Mouse (Mus musculus): Measurements from ENCODE around the gene Mlana. TPM values are rescaled to one million over a fixed set of nuclear protein-coding genes. Genes with fewer than 3 reads are reported as not detected.

Gene Mlana
- polyA plus RNA-seq (2015; fragmentation: Nextera tagmentation; extraction: Ambion mirVana) = not detected in 2 replicates

DNA sequence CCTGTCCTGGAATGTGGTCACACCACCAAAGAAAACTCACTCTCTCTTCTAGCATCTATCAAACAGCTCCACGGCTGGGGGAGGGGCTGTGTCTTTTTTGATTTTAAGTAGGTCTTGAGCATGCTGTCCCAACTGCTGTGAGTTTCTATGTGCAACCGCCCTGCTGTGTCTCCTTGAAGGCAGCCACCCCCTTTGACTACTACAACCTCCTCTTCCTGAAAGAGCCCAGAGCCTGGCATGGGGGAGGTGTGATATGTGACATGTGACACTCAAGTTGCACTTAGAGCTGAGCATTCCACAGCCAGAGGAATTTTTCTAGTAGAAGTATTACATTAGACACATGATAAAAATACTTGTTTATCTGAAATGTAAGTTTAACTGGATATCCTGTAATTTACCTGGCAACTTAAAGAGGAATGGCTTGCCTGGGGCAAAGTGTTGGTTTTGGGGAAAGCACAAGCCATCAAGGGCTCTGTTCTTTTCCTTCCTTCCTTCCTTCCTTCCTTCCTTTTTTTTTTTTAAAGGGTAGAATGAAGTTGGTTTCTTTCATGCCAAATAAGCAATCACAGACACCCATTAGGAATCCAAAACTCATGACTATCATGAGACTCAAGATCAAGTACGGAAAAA, at the start of gene Mlana:
TSS of gene Mlana (plus strand) at position 580 of the 630 bp plus-strand sequence.
- Histone ChIP-seq H3K27ac (no peak within 1 kb of the TSS), H3K36me3 (no peaks in the 10 kb centered on the region), H3K9ac (no peak within 1 kb of the TSS), H3K9me3 (replicated peaks) (peaks cover 3% of the 10 kb centered on the region; the same call in 1 of the 2 replicates), H3K27me3 (no peaks in the 10 kb centered on the region), H3K4me2 (no peak within 1 kb of the TSS), H3K4me1 (peaks cover 3% of the 10 kb centered on the region; the same call in 1 of the 2 replicates), H3K4me3 (replicated peaks) (no peak within 1 kb of the TSS)
- ATAC-seq (replicated peaks; ENCODE audit: low FRiP score) = no peak
- 53% methylated on average over 3 of the region's 3 CpGs for WGBS

- Histone ChIP-seq H3K9ac (no peak overlapping the region), H3K27me3 (no peaks in the 10 kb centered on the region), H3K9me3 (replicated peaks) (no peaks in the 10 kb centered on the region), H3K27ac (peak overlapping the region; percentile 93; the same call in 1 of the 2 replicates), H3K4me3 (replicated peaks) (peak overlapping the region; percentile 94), H3K4me2 (peak overlapping the region; percentile 72), H3K36me3 (peaks cover 10% of the 10 kb centered on the region), H3K4me1 (peaks cover 3% of the 10 kb centered on the region; the same call in 1 of the 2 replicates)
- 30% methylated on average over 4 of the region's 4 CpGs for WGBS
- no peak; the same call in 1 of the 2 replicates for ATAC-seq (replicated peaks; ENCODE audit: low FRiP score)
Measured at GRCm38 (mm10) chr19:29648550-29648914, 49.1 kb upstream of the Mlana start.

- Histone ChIP-seq H3K4me2 (no peak overlapping the region), H3K9me3 (replicated peaks) (no peaks in the 10 kb centered on the region), H3K4me3 (replicated peaks) (no peak overlapping the region), H3K27ac (no peak overlapping the region), H3K27me3 (no peaks in the 10 kb centered on the region), H3K9ac (no peak overlapping the region), H3K36me3 (peaks cover 9% of the 10 kb centered on the region), H3K4me1 (peaks cover 3% of the 10 kb centered on the region; the same call in 1 of the 2 replicates)
- ATAC-seq (replicated peaks; ENCODE audit: low FRiP score) = no peak
- WGBS = 84% methylated on average over 1 of the region's 1 CpGs
Measured at GRCm38 (mm10) chr19:29649683-29650082, 47.9 kb upstream of the Mlana start.

GRCm38 (mm10) chr19:29653768-29654265, 43.8 kb upstream of the Mlana start:
- Histone ChIP-seq H3K27ac (no peak overlapping the region), H3K27me3 (no peaks in the 10 kb centered on the region), H3K9me3 (replicated peaks) (no peaks in the 10 kb centered on the region), H3K9ac (no peak overlapping the region), H3K4me3 (replicated peaks) (no peak overlapping the region), H3K4me1 (peaks cover 5% of the 10 kb centered on the region; the same call in 1 of the 2 replicates), H3K4me2 (no peak overlapping the region), H3K36me3 (no peaks in the 10 kb centered on the region)
- 83% methylated on average over 9 of the region's 9 CpGs for WGBS
- no peak for ATAC-seq (replicated peaks; ENCODE audit: low FRiP score)

- H3K9me3 ChIP-seq (replicated peaks) = no peaks in the 10 kb centered on the region
- WGBS = 39% methylated on average over 6 of the region's 6 CpGs
- no peaks in the 10 kb centered on the region for H3K36me3 ChIP-seq
- H3K4me2 ChIP-seq = no peak overlapping the region
- no peaks in the 10 kb centered on the region for H3K27me3 ChIP-seq
- ATAC-seq (replicated peaks; ENCODE audit: low FRiP score) = no peak
- H3K4me1 ChIP-seq = peaks cover 5% of the 10 kb centered on the region; the same call in 1 of the 2 replicates
- no peak overlapping the region for H3K27ac ChIP-seq
- no peak overlapping the region for H3K4me3 ChIP-seq (replicated peaks)
- no peak overlapping the region for H3K9ac ChIP-seq
Measured at GRCm38 (mm10) chr19:29655148-29655547, 42.5 kb upstream of the Mlana start.

DNA sequence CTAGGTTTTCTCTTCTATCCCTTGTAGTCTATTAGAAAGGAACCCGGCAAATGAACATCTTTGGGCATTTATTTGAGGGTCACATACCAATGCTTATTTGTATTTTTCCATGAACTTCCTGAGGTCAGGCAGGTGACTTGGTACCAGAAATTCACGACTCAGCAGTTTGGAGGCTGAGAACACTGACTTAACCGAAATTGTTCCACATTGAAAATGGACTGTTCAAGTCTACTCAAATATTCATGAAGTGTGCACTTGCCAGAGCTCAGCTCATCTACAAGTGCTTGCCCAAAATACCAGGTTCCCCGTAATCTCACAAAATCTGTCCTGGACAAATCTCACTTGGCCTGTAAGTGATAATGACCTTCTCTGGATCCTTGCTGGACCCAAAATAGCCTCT, 41.6 kb upstream of the Mlana start:
- no peak overlapping the region for H3K4me2 ChIP-seq
- no peak for ATAC-seq (replicated peaks; ENCODE audit: low FRiP score)
- WGBS = 78% methylated on average over 4 of the region's 4 CpGs
- no peaks in the 10 kb centered on the region for H3K36me3 ChIP-seq
- H3K9ac ChIP-seq = no peak overlapping the region
- H3K4me1 ChIP-seq = peaks cover 5% of the 10 kb centered on the region; the same call in 1 of the 2 replicates
- H3K9me3 ChIP-seq (replicated peaks) = no peaks in the 10 kb centered on the region
- no peak overlapping the region for H3K27ac ChIP-seq
- no peak overlapping the region for H3K4me3 ChIP-seq (replicated peaks)
- no peaks in the 10 kb centered on the region for H3K27me3 ChIP-seq

DNA sequence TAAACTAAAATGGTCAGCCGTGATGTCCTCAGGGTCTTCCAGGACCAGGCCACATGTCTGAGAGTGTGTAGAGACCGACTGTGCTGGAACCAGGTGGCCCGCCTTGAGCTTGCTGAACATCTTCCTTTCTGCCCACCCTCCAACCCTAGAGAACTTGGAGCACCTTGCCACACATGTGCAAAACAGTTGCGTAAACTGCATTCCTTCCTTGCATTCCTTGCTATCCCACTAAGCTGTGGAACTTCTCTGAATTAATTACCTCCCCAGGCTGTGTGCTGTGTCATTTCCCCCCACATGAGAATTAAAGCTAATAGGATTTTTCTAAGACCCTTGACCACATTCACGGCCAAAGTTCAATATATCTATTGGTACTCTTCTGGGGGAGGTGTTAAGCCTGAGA, 41.0 kb upstream of the Mlana start:
- no peaks in the 10 kb centered on the region for H3K27me3 ChIP-seq
- H3K36me3 ChIP-seq = no peaks in the 10 kb centered on the region
- ATAC-seq (replicated peaks; ENCODE audit: low FRiP score) = no peak
- WGBS = 80% methylated on average over 5 of the region's 5 CpGs
- H3K4me2 ChIP-seq = no peak overlapping the region
- no peak overlapping the region for H3K4me3 ChIP-seq (replicated peaks)
- no peak overlapping the region for H3K9ac ChIP-seq
- H3K27ac ChIP-seq = no peak overlapping the region
- no peaks in the 10 kb centered on the region for H3K9me3 ChIP-seq (replicated peaks)
- peaks cover 5% of the 10 kb centered on the region; the same call in 1 of the 2 replicates for H3K4me1 ChIP-seq

DNA sequence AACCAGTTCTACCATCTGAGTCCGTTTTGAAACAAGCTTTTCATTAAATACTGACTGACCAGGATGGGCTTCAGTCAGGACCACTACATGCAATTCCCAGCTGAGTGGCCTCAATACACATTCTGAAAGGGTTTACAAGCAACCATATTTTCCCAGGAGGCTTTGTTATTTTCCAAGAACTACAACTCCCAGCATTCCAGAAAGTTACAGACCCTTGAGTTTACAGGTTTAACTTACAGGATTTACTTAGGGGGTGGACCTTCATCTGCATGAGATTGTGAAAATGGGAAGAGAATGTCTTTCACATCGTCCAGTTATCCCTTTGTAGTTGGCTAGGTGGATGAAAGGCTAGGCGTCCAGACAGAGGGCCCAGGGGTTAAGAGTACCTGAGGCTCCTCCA, 40.6 kb upstream of the Mlana start:
- 59% methylated on average over 3 of the region's 3 CpGs for WGBS
- ATAC-seq (replicated peaks; ENCODE audit: low FRiP score) = no peak

GRCm38 (mm10) chr19:29657558-29657957, 40.1 kb upstream of the Mlana start:
- no peak overlapping the region for H3K4me3 ChIP-seq (replicated peaks)

More for the DNA sequence above, 40.6 kb upstream of the Mlana start:
- Histone ChIP-seq H3K4me1 (peaks cover 5% of the 10 kb centered on the region; the same call in 1 of the 2 replicates), H3K4me3 (replicated peaks) (no peak overlapping the region), H3K36me3 (no peaks in the 10 kb centered on the region), H3K27ac (no peak overlapping the region), H3K9me3 (replicated peaks) (no peaks in the 10 kb centered on the region), H3K9ac (no peak overlapping the region), H3K27me3 (no peaks in the 10 kb centered on the region), H3K4me2 (no peak overlapping the region)

GRCm38 (mm10) chr19:29658836-29659235, 38.8 kb upstream of the Mlana start:
- no peak for ATAC-seq (replicated peaks; ENCODE audit: low FRiP score)
- Histone ChIP-seq H3K27ac (no peak overlapping the region), H3K4me1 (peaks cover 11% of the 10 kb centered on the region), H3K4me3 (replicated peaks) (no peak overlapping the region), H3K9me3 (replicated peaks) (no peaks in the 10 kb centered on the region), H3K9ac (no peak overlapping the region), H3K36me3 (no peaks in the 10 kb centered on the region), H3K4me2 (no peak overlapping the region), H3K27me3 (no peaks in the 10 kb centered on the region)
- WGBS = 91% methylated on average over 4 of the region's 4 CpGs

More at GRCm38 (mm10) chr19:29657558-29657957, 40.1 kb upstream of the Mlana start:
- WGBS = 94% methylated on average over 2 of the region's 2 CpGs
- Histone ChIP-seq H3K36me3 (no peaks in the 10 kb centered on the region), H3K4me2 (no peak overlapping the region), H3K4me1 (peaks cover 5% of the 10 kb centered on the region; the same call in 1 of the 2 replicates), H3K9ac (no peak overlapping the region), H3K27ac (no peak overlapping the region), H3K27me3 (no peaks in the 10 kb centered on the region), H3K9me3 (replicated peaks) (no peaks in the 10 kb centered on the region)
- ATAC-seq (replicated peaks; ENCODE audit: low FRiP score) = no peak

- H3K4me2 ChIP-seq = no peak overlapping the region
- 49% methylated on average over 6 of the region's 6 CpGs for WGBS
- ATAC-seq (replicated peaks; ENCODE audit: low FRiP score) = no peak
Measured at GRCm38 (mm10) chr19:29659705-29660104, 37.9 kb upstream of the Mlana start.

GRCm38 (mm10) chr19:29660835-29661764, 36.5 kb upstream of the Mlana start:
- no peaks in the 10 kb centered on the region for H3K27me3 ChIP-seq
- no peak overlapping the region for H3K4me2 ChIP-seq
- peaks cover 13% of the 10 kb centered on the region for H3K4me1 ChIP-seq
- no peak overlapping the region for H3K4me3 ChIP-seq (replicated peaks)
- no peak for ATAC-seq (replicated peaks; ENCODE audit: low FRiP score)
- no peaks in the 10 kb centered on the region for H3K9me3 ChIP-seq (replicated peaks)
- no peaks in the 10 kb centered on the region for H3K36me3 ChIP-seq
- 67% methylated on average over 10 of the region's 10 CpGs for WGBS
- no peak overlapping the region for H3K9ac ChIP-seq
- no peak overlapping the region for H3K27ac ChIP-seq

More at GRCm38 (mm10) chr19:29659705-29660104, 37.9 kb upstream of the Mlana start:
- Histone ChIP-seq H3K9ac (no peak overlapping the region), H3K4me1 (peaks cover 11% of the 10 kb centered on the region), H3K27me3 (no peaks in the 10 kb centered on the region), H3K36me3 (no peaks in the 10 kb centered on the region), H3K4me3 (replicated peaks) (no peak overlapping the region), H3K9me3 (replicated peaks) (no peaks in the 10 kb centered on the region), H3K27ac (no peak overlapping the region)
